Mouse (Mus musculus): ENCODE results near the gene Ttll11.

The Ttll11 gene

DNA sequence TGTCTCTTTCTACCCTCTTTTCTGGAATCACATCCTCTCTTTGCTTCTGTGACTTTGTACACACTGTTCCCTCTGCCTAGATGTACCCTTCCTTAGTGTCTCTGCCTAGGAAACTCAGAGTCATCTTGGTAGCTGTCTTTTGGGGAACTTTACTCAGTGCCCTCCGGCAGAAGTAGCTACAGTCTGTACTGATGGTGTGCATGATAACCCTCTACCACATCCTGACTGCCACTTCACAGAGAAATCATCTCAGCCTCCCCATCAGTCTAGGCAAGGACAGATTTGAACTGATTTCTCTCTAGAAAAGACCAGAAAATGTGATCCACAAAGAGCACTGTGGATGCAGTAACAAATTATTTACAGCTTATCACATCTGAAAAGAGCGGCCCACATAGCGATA lies 2.2 kb upstream of the Ttll11 start:
- no peak for TF ChIP-seq GATA4 (IDR thresholded peaks at IDR 0.05; ENCODE audit: insufficient replicate concordance, low read length)

DNA sequence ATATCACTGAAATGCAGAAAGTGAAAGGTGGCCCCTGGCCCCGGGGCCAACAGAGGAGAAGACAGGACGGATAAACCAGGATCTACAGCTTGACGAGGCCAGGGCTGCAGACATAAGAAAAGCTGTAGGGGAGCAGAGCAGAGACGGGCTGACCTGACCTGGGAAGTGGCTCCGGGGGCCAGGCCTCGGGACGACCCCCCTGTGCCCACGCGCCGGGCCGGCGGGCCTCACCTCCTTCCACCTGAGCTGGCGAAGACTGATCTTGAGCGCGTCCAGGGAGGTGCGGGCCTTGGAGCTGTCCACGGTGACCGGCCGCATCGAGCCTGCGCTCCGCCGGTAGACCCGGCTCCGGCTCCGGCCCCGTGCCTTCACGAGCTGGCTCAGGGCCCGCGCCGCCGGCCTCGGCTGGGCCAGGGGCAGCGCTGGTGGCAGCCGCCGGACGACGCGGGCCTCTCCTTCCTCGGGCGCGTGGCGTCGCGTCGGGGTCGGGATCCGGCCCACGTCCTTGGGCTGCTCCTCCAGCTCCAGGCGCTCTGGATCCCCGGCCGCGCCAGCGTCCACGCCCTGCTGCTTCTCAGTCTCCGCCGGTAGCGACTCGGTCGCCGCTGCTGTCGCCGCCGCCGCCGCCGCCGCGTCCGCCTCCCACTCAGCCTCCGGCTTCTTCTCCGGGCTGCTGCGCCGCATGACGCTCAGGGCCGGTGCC lies 621 bp downstream of the Ttll11 start:
- no peak for TF ChIP-seq GATA4 (IDR thresholded peaks at IDR 0.05; ENCODE audit: insufficient replicate concordance, low read length)

DNA sequence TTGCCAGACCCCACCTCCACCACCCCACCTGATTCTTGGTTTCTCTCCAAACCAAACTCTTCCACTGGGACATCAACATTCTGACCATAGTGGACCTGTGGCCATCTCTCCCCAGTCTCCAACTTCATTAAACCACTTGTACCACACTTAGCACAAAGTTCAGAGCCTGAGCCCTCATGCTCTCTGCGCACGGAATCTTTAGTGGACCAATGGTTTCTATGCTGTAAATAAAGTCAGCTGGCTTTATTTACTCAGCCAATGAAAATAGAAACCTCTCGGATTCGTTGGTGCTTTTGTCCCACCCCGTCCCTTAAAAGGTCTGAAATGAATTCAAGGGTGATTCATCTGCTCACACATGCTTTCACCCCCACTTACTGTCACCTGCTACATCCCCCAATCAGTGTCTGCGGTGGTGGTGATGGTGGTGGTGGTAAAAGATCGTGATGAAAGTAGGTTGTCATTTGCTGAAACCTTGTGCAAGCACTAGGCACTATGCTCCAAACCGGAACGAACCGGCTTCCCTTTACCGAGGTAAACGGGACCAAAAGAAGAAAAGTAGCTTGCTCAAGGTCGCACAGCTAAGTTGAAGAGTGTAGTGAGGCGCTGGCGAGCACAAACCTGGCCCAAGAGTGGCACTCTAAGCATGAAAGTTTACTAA lies 1.3 kb downstream of the Ttll11 start:
- TF ChIP-seq GATA4 (IDR thresholded peaks at IDR 0.05; ENCODE audit: insufficient replicate concordance, low read length) = no peak

DNA sequence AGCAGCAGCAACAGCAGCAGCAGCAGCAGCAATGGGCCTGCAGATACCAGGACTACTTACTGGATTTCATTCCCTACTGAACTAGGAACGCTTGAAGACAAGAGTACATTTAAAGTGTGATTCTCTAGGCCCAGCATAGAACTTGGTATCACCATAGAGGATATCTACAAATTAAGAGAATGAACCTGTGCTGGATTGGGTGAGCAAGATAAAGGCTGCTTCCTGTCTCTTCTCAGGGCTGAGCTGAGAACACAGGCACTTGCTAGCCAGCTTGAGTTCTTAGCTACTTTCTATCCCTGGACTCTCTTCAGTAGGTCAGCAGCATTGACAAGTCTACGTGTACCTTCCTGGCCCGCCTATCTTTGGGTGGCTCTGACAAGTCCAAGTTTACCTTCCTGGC lies 2.0 kb downstream of the Ttll11 start:
- TF ChIP-seq GATA4 (IDR thresholded peaks at IDR 0.05; ENCODE audit: insufficient replicate concordance, low read length) = no peak

DNA sequence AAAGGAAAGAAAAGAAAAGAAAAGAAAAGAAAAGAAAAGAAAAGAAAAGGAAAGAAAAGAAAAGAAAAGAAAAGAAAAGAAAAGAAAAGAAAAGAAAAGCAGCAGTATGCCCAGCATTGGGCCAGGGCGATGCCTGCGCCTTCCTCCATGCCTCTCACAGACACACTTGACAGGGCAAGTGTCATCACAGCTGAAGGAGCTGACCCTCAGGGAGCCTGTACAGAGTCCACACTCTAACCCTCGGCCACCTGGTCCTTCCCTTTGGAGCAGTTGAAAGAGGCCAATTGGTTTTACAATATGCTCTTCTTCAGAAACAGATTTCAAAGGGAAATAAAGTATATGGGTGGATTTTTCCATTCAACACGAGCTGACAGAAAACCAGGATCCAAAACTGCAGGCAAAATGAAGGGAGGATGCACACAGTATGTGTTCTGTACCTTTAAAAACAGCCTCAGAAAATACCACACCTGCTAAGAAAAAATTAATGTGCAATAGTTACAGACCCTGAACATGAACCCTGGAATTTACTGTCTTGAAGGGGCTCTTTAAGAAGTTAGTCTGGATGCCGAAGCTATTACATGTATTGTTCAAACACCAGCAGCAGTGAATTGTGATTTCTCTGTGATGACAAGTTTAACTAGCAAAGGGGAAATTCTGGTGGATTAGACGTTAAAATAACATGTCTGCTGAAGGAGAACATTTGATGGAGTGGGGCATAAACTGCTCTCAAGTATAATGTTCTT lies 7.3 kb downstream of the Ttll11 start:
- TF ChIP-seq GATA4 (IDR thresholded peaks at IDR 0.05; ENCODE audit: insufficient replicate concordance, low read length) = no peak

DNA sequence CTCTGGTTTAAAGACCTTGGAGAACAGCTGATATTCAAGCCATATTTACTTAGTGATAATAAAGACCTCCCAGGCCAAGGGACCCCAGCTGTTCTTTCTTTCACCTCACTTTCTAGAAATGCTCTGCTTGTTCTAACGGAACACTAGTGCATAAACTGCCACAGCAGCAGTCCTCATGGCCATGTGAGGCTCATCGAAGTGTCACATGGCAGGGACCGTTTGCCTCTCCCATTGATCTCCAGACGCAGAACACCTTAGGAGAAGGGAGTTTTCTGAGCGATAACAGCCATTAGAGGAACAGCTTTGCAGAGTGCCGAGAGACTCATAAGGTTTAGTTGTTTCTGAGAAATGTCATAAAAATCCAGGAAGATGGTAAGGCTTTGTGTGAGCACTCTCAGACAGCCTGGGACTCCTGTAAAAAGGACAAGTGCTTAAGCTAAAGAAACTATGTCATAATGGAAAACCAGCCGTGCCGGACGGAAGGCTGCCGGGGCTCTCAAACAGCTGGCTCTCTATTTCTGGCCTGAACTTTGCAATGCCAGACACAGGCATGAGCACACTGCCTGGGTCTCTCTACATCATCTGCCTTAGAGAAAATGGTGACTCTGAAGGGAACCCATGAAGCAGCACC lies 13.7 kb downstream of the Ttll11 start:
- no peak for TF ChIP-seq GATA4 (IDR thresholded peaks at IDR 0.05; ENCODE audit: insufficient replicate concordance, low read length)

DNA sequence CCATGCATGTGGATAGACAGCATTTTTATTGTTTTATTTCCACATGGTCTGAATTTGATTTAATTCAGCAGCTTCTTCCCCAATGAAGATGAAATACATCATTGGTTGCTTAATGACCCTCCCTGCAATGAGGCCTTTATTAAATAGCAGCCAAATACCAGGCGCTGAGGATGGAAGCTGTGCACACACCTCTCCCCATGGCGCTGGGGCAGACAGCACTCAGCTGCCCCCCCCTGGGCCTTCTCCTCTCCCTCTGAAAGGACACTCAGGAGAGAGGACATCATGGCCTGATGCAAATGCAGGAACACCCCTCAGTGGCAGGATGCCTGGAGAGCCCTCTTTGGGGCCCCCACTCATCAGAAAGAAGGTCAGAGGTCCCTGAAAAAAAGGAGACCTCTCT lies 16.4 kb downstream of the Ttll11 start:
- no peak for TF ChIP-seq GATA4 (IDR thresholded peaks at IDR 0.05; ENCODE audit: insufficient replicate concordance, low read length)

DNA sequence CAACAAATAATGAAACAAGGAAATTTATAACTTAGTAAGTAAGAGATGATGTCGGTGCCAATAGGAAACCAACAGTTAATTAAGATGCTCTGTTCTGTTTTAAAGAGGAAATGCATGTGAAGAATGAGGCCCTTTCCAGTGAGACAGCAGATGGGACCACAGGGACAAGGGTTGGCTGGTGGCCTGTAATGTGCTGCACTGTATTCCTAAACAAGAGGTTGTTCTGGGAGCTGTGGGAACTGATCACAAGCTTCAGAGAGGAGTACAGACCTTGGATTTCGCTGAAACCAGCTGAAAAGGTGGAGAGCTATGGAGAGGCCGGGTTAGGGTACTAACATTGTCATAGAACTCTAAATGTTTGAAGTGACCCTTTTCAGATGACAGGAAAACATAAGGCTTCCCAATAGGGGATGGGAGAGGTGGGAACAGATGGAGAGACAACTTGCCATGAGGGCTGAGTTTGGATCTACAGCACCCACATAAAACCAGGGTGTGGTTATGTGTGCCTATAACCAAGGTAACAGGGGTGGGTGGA lies 18.1 kb downstream of the Ttll11 start:
- no peak for TF ChIP-seq GATA4 (IDR thresholded peaks at IDR 0.05; ENCODE audit: insufficient replicate concordance, low read length)

DNA sequence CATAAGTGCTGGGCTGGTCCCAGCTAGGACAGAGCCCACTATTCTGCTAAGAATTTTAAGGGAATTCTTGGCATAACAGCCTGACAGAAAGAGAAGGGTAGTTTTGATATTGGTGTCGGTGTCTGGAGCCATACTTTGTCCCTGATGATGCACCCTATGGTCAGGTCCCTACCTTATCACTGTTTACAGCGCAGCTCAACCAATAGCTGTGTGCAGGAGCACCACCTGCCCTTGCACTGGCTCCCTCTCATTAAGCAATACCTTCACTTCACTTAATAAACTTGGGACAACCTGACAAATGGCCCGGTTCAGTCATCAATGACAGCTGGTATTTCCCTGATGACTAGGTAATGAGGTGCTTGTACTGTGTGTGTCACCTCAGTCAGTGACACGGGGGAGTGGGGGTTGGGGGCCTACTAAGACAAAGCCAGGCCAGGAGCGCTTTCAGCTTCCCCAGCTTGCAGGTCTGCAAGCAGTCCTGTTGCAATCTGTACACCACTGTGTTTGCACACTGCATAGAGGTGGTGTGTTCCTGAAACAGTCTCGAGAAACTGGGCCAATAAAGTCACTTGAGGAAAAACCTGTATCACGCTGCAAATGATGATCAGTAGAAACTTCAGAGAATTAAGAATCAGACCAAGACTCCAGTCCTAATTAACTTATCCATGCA lies 22.1 kb downstream of the Ttll11 start:
- no peak for TF ChIP-seq GATA4 (IDR thresholded peaks at IDR 0.05; ENCODE audit: insufficient replicate concordance, low read length)

DNA sequence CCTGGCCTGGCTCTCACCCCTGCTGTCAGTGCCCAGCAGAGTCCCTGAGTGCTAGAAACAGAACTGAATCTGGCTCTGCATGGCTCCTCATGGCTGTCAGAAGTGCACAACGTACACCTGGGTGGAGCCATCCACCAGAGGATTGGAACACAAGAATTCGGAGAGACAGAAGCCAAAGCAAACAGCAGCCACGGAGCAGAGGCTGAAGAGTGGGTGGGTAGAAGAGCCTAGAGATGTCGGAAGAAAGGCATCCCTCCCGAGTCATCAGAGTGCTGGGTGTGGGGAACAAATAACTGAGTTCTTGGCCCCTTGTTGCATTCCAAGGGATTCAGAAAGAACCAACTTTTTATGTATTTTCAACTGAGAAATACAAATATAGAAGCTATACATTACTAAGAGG lies 24.5 kb downstream of the Ttll11 start:
- no peak for TF ChIP-seq GATA4 (IDR thresholded peaks at IDR 0.05; ENCODE audit: insufficient replicate concordance, low read length)

DNA sequence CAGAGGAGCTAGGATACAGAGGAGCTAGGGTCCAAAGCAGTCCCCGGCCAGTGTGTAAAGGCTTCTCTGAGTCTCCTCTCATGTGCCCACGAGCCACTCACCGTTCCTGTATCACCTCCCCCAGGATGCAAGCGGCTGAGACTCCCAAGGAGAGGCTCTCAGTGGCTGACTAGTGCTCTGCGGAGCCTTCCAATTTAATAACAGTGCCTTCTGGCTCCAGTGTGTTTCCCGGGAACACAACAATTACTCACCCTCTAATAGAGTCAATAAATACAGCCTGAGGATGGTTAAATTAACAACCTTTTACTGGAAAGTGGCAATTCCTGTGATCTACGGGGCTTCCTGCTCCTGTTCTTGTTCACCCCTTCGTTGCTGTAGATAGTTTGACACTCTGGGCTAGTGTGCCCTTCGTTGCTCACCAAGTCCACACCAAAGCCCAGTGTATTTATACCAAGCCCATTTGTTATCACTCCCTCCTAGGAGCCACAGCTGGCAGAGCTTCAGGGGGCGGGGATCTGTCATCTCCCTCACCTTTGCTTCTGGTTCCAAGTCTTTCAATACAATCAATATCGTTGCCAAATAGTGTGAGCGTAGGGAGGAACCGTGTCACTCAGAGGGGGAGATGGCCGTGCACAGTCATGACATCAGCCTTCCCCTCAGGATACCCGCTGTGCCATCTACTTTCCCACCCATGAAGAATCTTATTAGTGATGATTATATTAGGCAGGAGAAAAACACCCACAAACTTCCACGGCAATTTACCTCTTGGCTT lies 27.3 kb downstream of the Ttll11 start:
- no peak for TF ChIP-seq GATA4 (IDR thresholded peaks at IDR 0.05; ENCODE audit: insufficient replicate concordance, low read length)

DNA sequence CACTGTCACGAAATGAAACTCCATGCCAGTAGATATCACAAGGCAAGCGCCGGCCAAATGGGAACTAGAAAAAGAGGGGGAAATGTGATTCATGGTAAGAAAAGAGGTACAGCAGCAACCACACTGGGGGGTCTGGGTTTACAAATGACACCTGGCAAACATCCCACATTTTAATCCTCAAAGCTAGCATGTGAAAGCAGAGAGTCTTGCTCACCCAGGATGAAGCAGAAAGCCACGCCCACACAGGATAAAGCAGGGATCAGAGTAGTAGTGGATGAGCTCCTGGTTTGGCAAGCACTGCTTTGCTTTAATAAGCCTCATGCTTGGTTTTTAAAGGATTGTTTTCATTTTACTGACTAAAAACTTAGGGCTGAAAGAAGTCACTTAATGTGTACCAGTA lies 34.8 kb downstream of the Ttll11 start:
- no peak for TF ChIP-seq GATA4 (IDR thresholded peaks at IDR 0.05; ENCODE audit: insufficient replicate concordance, low read length)

DNA sequence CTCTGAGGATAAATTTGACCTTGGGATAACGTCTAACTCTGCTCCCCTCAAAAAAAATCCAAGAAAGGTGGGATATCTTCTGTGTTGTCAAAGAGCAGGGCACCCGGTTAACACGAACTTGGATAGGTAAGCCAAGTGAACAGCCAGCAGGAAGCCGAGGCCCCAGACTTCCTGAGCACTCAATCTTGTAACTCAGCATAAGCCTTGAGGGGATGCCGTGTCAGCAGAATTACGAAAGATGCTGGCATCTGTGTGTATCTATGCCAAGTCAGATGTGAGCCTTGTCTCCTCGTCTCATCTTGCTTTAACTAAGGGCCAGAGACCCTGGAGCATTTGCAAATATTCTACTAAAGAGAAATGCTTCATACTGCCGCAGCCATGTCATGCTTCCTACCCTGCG lies 36.8 kb downstream of the Ttll11 start:
- no peak for TF ChIP-seq GATA4 (IDR thresholded peaks at IDR 0.05; ENCODE audit: insufficient replicate concordance, low read length)

DNA sequence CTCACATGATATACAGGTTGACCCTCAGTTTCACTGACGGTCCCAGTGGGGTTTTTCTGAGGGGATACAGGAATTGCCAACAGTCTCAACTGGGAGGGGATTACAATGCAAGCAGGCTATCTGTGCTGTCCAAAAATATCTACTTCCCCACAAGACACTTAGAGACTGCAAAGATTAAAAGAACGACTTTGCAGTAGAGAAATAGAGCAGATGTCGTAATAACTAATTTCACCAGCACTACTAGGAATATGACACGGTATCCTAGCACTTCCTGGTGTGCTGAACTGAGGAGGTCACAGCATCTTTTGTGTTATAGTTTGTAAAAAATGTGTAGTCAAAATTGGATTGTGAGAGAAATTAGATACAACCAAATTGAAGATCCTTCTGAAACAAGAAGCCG lies 44.7 kb downstream of the Ttll11 start:
- TF ChIP-seq GATA4 (IDR thresholded peaks at IDR 0.05; ENCODE audit: insufficient replicate concordance, low read length) = no peak

Measured in liver, adult (tissue).